Mouse (Mus musculus) kidney, postnatal 25 days (tissue): ENCODE measurements at regions not wholly inside any gene's neighbourhood (a gene's known extent, or its start where the extent isn't known, plus 50 kb on each side); places are given as distances from the start of the nearest gene placed in this dataset.

Experiments
- DNase-seq, 2 experiments: peaks; one replicate each; pipeline ENCODE4 v3.0.0; 2021; ENCODE audit warnings: mixed read lengths in 2 of 2

GRCm38 (mm10) chr11:18163156-18164024, 209.7 kb upstream of the Etaa1 start:
- no peak for DNase-seq

GRCm38 (mm10) chr11:18156506-18156905, 202.8 kb upstream of the Etaa1 start:
- DNase-seq: no peak

GRCm38 (mm10) chr11:18151788-18152563, 198.3 kb upstream of the Etaa1 start:
- DNase-seq: peak; percentile 50 to 71

GRCm38 (mm10) chr11:18151369-18151768, 197.7 kb upstream of the Etaa1 start:
- no peak for DNase-seq

GRCm38 (mm10) chr11:18127488-18127887, 173.8 kb upstream of the Etaa1 start:
- no peak for DNase-seq

- DNase-seq: no peak
These were observed 169.4 kb upstream of the Etaa1 start for GRCm38 (mm10) chr11:18123031-18123430.

GRCm38 (mm10) chr11:18122616-18123015, 168.9 kb upstream of the Etaa1 start:
- DNase-seq: no peak

GRCm38 (mm10) chr11:18115693-18116450, 162.2 kb upstream of the Etaa1 start:
- DNase-seq: peak in 1 of 2 experiments; percentile 2

- DNase-seq: no peak
These were observed 149.2 kb upstream of the Etaa1 start for GRCm38 (mm10) chr11:18102841-18103240.

- DNase-seq: no peak
These were observed 122.3 kb upstream of the Etaa1 start for GRCm38 (mm10) chr11:18075840-18076435.

GRCm38 (mm10) chr11:18070586-18071306, 117.1 kb upstream of the Etaa1 start:
- no peak for DNase-seq

GRCm38 (mm10) chr11:18070032-18070374, 116.3 kb upstream of the Etaa1 start:
- DNase-seq: no peak

- DNase-seq: no peak
These were observed 115.8 kb upstream of the Etaa1 start for GRCm38 (mm10) chr11:18069348-18070031.

GRCm38 (mm10) chr11:18068085-18068484, 114.4 kb upstream of the Etaa1 start:
- no peak for DNase-seq

GRCm38 (mm10) chr11:18067676-18068075, 114.0 kb upstream of the Etaa1 start:
- DNase-seq: no peak

- DNase-seq: no peak
These were observed 87.9 kb upstream of the Etaa1 start for GRCm38 (mm10) chr11:18041589-18041988.

GRCm38 (mm10) chr11:18031049-18031448, 77.4 kb upstream of the Etaa1 start:
- no peak for DNase-seq

GRCm38 (mm10) chr11:18022065-18022464, 68.4 kb upstream of the Etaa1 start:
- no peak for DNase-seq

GRCm38 (mm10) chr11:18015239-18015638, 61.6 kb upstream of the Etaa1 start:
- DNase-seq: no peak

GRCm38 (mm10) chr11:18014610-18015009, 60.9 kb upstream of the Etaa1 start:
- no peak for DNase-seq

- DNase-seq: no peak
These were observed 58.4 kb upstream of the Etaa1 start for GRCm38 (mm10) chr11:18012085-18012484.
